In the genomic region with DNA sequence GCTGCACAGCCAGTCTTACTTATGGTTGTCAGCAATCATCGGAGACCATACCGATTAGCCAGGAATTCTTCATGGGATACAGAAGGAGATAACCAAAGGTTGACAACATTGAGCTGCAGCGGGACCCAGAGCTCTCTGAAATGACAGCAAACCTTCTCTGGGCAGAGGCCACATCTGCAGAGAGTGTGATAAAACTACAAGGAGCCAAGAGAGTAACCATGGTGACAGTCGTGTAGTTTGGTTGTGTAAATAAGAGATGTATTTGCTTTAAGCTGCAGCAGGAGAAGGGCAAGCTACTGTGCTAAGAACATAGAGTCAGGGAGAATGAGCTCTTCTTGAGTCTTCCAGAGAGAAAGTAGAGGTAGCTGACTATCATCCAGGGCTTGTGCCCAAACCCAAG, we compare ENCODE assay signal across 23 mouse cellular contexts. TPM values are rescaled to one million over a fixed set of nuclear protein-coding genes. Genes with fewer than 3 reads are reported as not detected.
"Had no signal": no experiment of that assay in that cellular context is flagged by ENCODE, and none has a peak within 500 bp of the region (broad histone marks: within the 10 kb centered on the region; RNA-seq: fewer than 3 reads in every experiment).

No protein-coding gene starts in this region.

- H3K27me3 ChIP-seq: limb, embryonic 15.5 days; liver, embryonic 13.5 days; liver, embryonic 15.5 days; lung, embryonic 15.5 days; midbrain, embryonic 13.5 days; midbrain, embryonic 15.5 days; neural tube, embryonic 12.5 days; stomach, embryonic 15.5 days had no signal

- H3K4me3 ChIP-seq: limb, embryonic 15.5 days; liver, embryonic 13.5 days; liver, embryonic 15.5 days; lung, embryonic 15.5 days; megakaryocyte, embryonic 14.5 days; midbrain, embryonic 13.5 days; midbrain, embryonic 15.5 days; myocyte; neural tube, embryonic 12.5 days; stomach, embryonic 15.5 days had no signal

- H3K27ac ChIP-seq: limb, embryonic 15.5 days; liver, embryonic 13.5 days; liver, embryonic 15.5 days; lung, embryonic 15.5 days; midbrain, embryonic 13.5 days; midbrain, embryonic 15.5 days; neural tube, embryonic 12.5 days; stomach, embryonic 15.5 days; stomach, postnatal 0 days had no signal

- H3K9ac ChIP-seq: limb, embryonic 15.5 days; liver, embryonic 13.5 days; liver, embryonic 15.5 days; lung, embryonic 15.5 days; midbrain, embryonic 13.5 days; midbrain, embryonic 15.5 days; neural tube, embryonic 12.5 days; stomach, embryonic 15.5 days had no signal

- ATAC-seq: midbrain, embryonic 13.5 days; midbrain, embryonic 15.5 days had no signal

- DNase-seq: liver, embryonic 13.5 days; lung, postnatal 14 days; lung, postnatal 4 days; right cerebral cortex, postnatal 14 days; thymus, adult 2 months; thymus, postnatal 25 days; thymus, postnatal 4 days had no signal

- H3K9me3 ChIP-seq: limb, embryonic 15.5 days; liver, embryonic 13.5 days; liver, embryonic 15.5 days; lung, embryonic 15.5 days; midbrain, embryonic 13.5 days; midbrain, embryonic 15.5 days; neural tube, embryonic 12.5 days; stomach, embryonic 15.5 days had no signal

- H3K4me2 ChIP-seq: limb, embryonic 15.5 days; liver, embryonic 11.5 days; liver, embryonic 13.5 days; liver, embryonic 15.5 days; lung, embryonic 15.5 days; midbrain, embryonic 11.5 days; midbrain, embryonic 13.5 days; midbrain, embryonic 15.5 days; neural tube, embryonic 12.5 days; stomach, embryonic 15.5 days had no signal

- H3K4me1 ChIP-seq: limb, embryonic 15.5 days; liver, embryonic 13.5 days; liver, embryonic 15.5 days; neural tube, embryonic 12.5 days had no signal

- H3K36me3 ChIP-seq: limb, embryonic 15.5 days; liver, embryonic 13.5 days; liver, embryonic 15.5 days; lung, embryonic 15.5 days; midbrain, embryonic 13.5 days; midbrain, embryonic 15.5 days; neural tube, embryonic 12.5 days; stomach, embryonic 15.5 days had no signal

RNA-seq across cellular contexts. Expression of a gene that starts 55.0 kb away (rescaled TPM):
- total RNA-seq: neutrophil, adult 5-6 weeks had no signal
- polyA plus RNA-seq: limb, embryonic 15.5 days; midbrain, embryonic 11.5 days; midbrain, embryonic 13.5 days; midbrain, embryonic 15.5 days; neural tube, embryonic 12.5 days; neural tube, embryonic 14.5 days; spleen, adult 2 months; stomach, embryonic 15.5 days; stomach, postnatal 0 days; urinary bladder, adult 2 months had no signal
